Mouse (Mus musculus) neural tube, embryonic 11.5 days (tissue): Measurements from ENCODE around the gene Tmem252. TPM values are rescaled to one million over a fixed set of nuclear protein-coding genes. Genes with fewer than 3 reads are reported as not detected.

Source experiments
- ATAC-seq: fragments of 200-750 bp; cut with Nextera tagmentation; 2 replicates; pipeline ENCODE4 v1.8.0; 2017; ENCODE audit warnings: moderate number of reproducible peaks, mild to moderate bottlenecking, moderate TSS enrichment, moderate library complexity; ENCODE audit not compliant: insufficient read depth, low FRiP score, low TSS enrichment
- DNase-seq: peaks from one replicate; pipeline ENCODE4 v3.0.0-alpha.2; 2015; ENCODE audit warnings: low spot score
- H3K27ac ChIP-seq: fragments of 300-500 bp; sonication (generic); 2 replicates; pipeline ENCODE4 v1.5.1; 2014; ENCODE audit warnings: low read depth, mild to moderate bottlenecking, low read length
- H3K27me3 ChIP-seq: fragments of 300-500 bp; sonication (generic); 2 replicates; pipeline ENCODE4 v1.6.1; 2014; ENCODE audit warnings: mild to moderate bottlenecking, low read length, mixed read lengths; ENCODE audit not compliant: control insufficient read depth, insufficient read depth
- H3K36me3 ChIP-seq: fragments of 300-500 bp; sonication (generic); 2 replicates; pipeline ENCODE4 v1.6.1; 2014; ENCODE audit warnings: mild to moderate bottlenecking, low read length, moderate library complexity, mixed read lengths; ENCODE audit not compliant: control insufficient read depth, insufficient read depth
- H3K4me1 ChIP-seq: fragments of 300-500 bp; sonication (generic); 2 replicates; pipeline ENCODE4 v1.6.1; 2014; ENCODE audit warnings: low read length, mixed read lengths; ENCODE audit not compliant: control insufficient read depth, insufficient read depth
- H3K4me2 ChIP-seq: fragments of 300-500 bp; sonication (generic); 2 replicates; pipeline ENCODE4 v1.6.1; 2014; ENCODE audit warnings: low read depth, mild to moderate bottlenecking, moderate library complexity
- H3K4me3 ChIP-seq: fragments of 300-500 bp; sonication (generic); 2 replicates; pipeline ENCODE4 v1.5.1; 2014; ENCODE audit warnings: low read depth, low read length
- H3K9ac ChIP-seq: fragments of 300-500 bp; sonication (generic); 2 replicates; pipeline ENCODE4 v1.6.1; 2014; ENCODE audit warnings: mild to moderate bottlenecking, low read length
- H3K9me3 ChIP-seq: fragments of 300-500 bp; sonication (generic); 2 replicates; pipeline ENCODE4 v1.6.1; 2016; ENCODE audit warnings: low read length; ENCODE audit not compliant: control insufficient read depth
- WGBS: fragments of 180-500 bp; shearing (Covaris S2); extraction: QIAGEN DNeasy Blood & Tissue Kit; methylation state at CpG from one replicate; pipeline ENCODE4 v1.1.7; 2014; 5-methylcytosine and 5-hydroxymethylcytosine counted together
- polyA plus RNA-seq: library from polyadenylated mRNA; unstranded; fragments of >200 nt; fragmentation: Nextera tagmentation; extraction: Ambion mirVana; gene quantifications from 2 replicates; pipeline ENCODE4 v1.2.1, GENCODE M21; 2014

The Tmem252 gene
- polyA plus RNA-seq, 1 experiment from 2014 or later: 1.5 TPM

- Histone ChIP-seq H3K9ac (no peak overlapping the region), H3K27ac (no peak overlapping the region), H3K9me3 (no peaks in the 10 kb centered on the region), H3K4me3 (no peak overlapping the region), H3K4me1 (no peaks in the 10 kb centered on the region), H3K27me3 (no peaks in the 10 kb centered on the region), H3K36me3 (no peaks in the 10 kb centered on the region), H3K4me2 (no peak overlapping the region)
- ATAC-seq: no peak
- DNase-seq: no peak
- 72% methylated on average over 8 of the region's 8 CpGs for WGBS
Measured at GRCm38 (mm10) chr19:24703680-24704079, 29.9 kb downstream of the Tmem252 start.

GRCm38 (mm10) chr19:24704326-24704725 is 30.5 kb downstream of the Tmem252 start:
- no peaks in the 10 kb centered on the region for H3K9me3 ChIP-seq
- no peak overlapping the region for H3K4me3 ChIP-seq
- ATAC-seq (no peak), DNase-seq (no peak)
- H3K27me3 ChIP-seq: no peaks in the 10 kb centered on the region
- no peaks in the 10 kb centered on the region for H3K36me3 ChIP-seq
- no peak overlapping the region for H3K4me2 ChIP-seq
- WGBS: 83% methylated on average over 2 of the region's 2 CpGs
- no peaks in the 10 kb centered on the region for H3K4me1 ChIP-seq
- H3K9ac ChIP-seq: no peak overlapping the region
- H3K27ac ChIP-seq: no peak overlapping the region

GRCm38 (mm10) chr19:24705395-24705794 is 31.6 kb downstream of the Tmem252 start:
- DNase-seq (peak; percentile 38), ATAC-seq (no peak)
- 79% methylated on average over 1 of the region's 1 CpGs for WGBS
- Histone ChIP-seq H3K4me1 (no peaks in the 10 kb centered on the region), H3K27ac (no peak overlapping the region), H3K36me3 (no peaks in the 10 kb centered on the region), H3K4me3 (no peak overlapping the region), H3K4me2 (no peak overlapping the region), H3K9me3 (no peaks in the 10 kb centered on the region), H3K27me3 (no peaks in the 10 kb centered on the region), H3K9ac (no peak overlapping the region)

- Histone ChIP-seq H3K4me3 (no peak overlapping the region), H3K9ac (no peak overlapping the region), H3K9me3 (no peaks in the 10 kb centered on the region), H3K4me2 (no peak overlapping the region), H3K27me3 (no peaks in the 10 kb centered on the region), H3K27ac (no peak overlapping the region), H3K36me3 (no peaks in the 10 kb centered on the region), H3K4me1 (no peaks in the 10 kb centered on the region)
- DNase-seq: no peak
- no peak for ATAC-seq
- 53% methylated on average over 7 of the region's 7 CpGs for WGBS
Measured at GRCm38 (mm10) chr19:24707071-24707906, 33.5 kb downstream of the Tmem252 start.

- no peaks in the 10 kb centered on the region for H3K36me3 ChIP-seq
- WGBS: 75% methylated on average over 7 of the region's 7 CpGs
- ATAC-seq: no peak
- H3K9me3 ChIP-seq: no peaks in the 10 kb centered on the region
- H3K4me2 ChIP-seq: no peak overlapping the region
- no peak overlapping the region for H3K4me3 ChIP-seq
- no peak for DNase-seq
- no peak overlapping the region for H3K9ac ChIP-seq
- H3K4me1 ChIP-seq: no peaks in the 10 kb centered on the region
- no peaks in the 10 kb centered on the region for H3K27me3 ChIP-seq
- no peak overlapping the region for H3K27ac ChIP-seq
Measured at GRCm38 (mm10) chr19:24708032-24708431, 34.2 kb downstream of the Tmem252 start.

GRCm38 (mm10) chr19:24716303-24717097 is 42.7 kb downstream of the Tmem252 start:
- Histone ChIP-seq H3K27ac (no peak overlapping the region), H3K9ac (no peak overlapping the region), H3K4me1 (no peaks in the 10 kb centered on the region), H3K4me2 (no peak overlapping the region), H3K4me3 (no peak overlapping the region), H3K27me3 (no peaks in the 10 kb centered on the region), H3K36me3 (no peaks in the 10 kb centered on the region), H3K9me3 (no peaks in the 10 kb centered on the region)
- WGBS: 90% methylated on average over 7 of the region's 7 CpGs
- ATAC-seq (no peak), DNase-seq (no peak)

- Histone ChIP-seq H3K36me3 (no peaks in the 10 kb centered on the region), H3K4me3 (no peak overlapping the region), H3K27me3 (no peaks in the 10 kb centered on the region), H3K27ac (no peak overlapping the region), H3K9me3 (no peaks in the 10 kb centered on the region), H3K4me2 (no peak overlapping the region), H3K4me1 (no peaks in the 10 kb centered on the region), H3K9ac (no peak overlapping the region)
- WGBS: 94% methylated on average over 1 of the region's 1 CpGs
- ATAC-seq: no peak
- DNase-seq: no peak
Measured at GRCm38 (mm10) chr19:24718021-24718420, 44.2 kb downstream of the Tmem252 start.

- ATAC-seq (no peak), DNase-seq (no peak)
- Histone ChIP-seq H3K27ac (no peak overlapping the region), H3K4me3 (no peak overlapping the region), H3K4me2 (no peak overlapping the region), H3K9me3 (no peaks in the 10 kb centered on the region), H3K4me1 (no peaks in the 10 kb centered on the region), H3K9ac (no peak overlapping the region), H3K36me3 (no peaks in the 10 kb centered on the region), H3K27me3 (no peaks in the 10 kb centered on the region)
- 88% methylated on average over 4 of the region's 4 CpGs for WGBS
Measured at GRCm38 (mm10) chr19:24719504-24719903, 45.7 kb downstream of the Tmem252 start.

- no peaks in the 10 kb centered on the region for H3K9me3 ChIP-seq
- H3K9ac ChIP-seq: no peak overlapping the region
- H3K27me3 ChIP-seq: no peaks in the 10 kb centered on the region
- no peaks in the 10 kb centered on the region for H3K4me1 ChIP-seq
- no peak for DNase-seq
- no peak overlapping the region for H3K4me3 ChIP-seq
- no peak overlapping the region for H3K27ac ChIP-seq
- H3K4me2 ChIP-seq: no peak overlapping the region
- ATAC-seq: no peak
- H3K36me3 ChIP-seq: no peaks in the 10 kb centered on the region
Measured at GRCm38 (mm10) chr19:24720448-24720847, 46.6 kb downstream of the Tmem252 start.
